Mouse (Mus musculus) Patski (cell line): ENCODE results near the gene BC051019. TPM values are rescaled to one million over a fixed set of nuclear protein-coding genes. Genes with fewer than 3 reads are reported as not detected.

Source experiments
- ATAC-seq: fragments of 100-300 bp; one replicate; pipeline ENCODE4 v1.8.0; 2021
- CTCF ChIA-PET: fragments of 350-600 bp; sonication (Branson Sonifier 250); formaldehyde crosslinking; loops from one replicate; lab custom pipeline; 2022; ENCODE audit warnings: inconsistent platforms; lab: Charles Lee
- POLR2A ChIA-PET: fragments of 350-600 bp; sonication (Branson Sonifier 250); formaldehyde crosslinking; loops from one replicate; lab custom pipeline; 2022; ENCODE audit warnings: antibody characterized with exemption, inconsistent platforms; lab: Charles Lee
- DNase-seq: peaks from one replicate; pipeline ENCODE4 v3.0.0-alpha.2; 2011; ENCODE audit warnings: low read depth, low spot score
- H3K27me3 ChIP-seq: fragments of 371-371 bp; one replicate; pipeline ENCODE4 v1.5.1; 2021
- CTCF ChIP-seq: fragments of 100-300 bp; IDR thresholded peaks from one replicate; pipeline ENCODE4 v1.5.1; 2021
- in situ Hi-C: fragments of 300-500 bp; cut with MboI; formaldehyde crosslinking; loops from 3 replicates; pipeline ENCODE4 v1.11.1; 2018; ENCODE audit warnings: low pct_unique_long_range_greater_than_20kb, mixed read lengths
- polyA plus RNA-seq: library from polyadenylated mRNA; unstranded; gene quantifications from one replicate; pipeline ENCODE4 v1.2.3, GENCODE M21; 2021

The BC051019 gene
- polyA plus RNA-seq, 1 experiment from 2014 or later: 0.55 TPM

GRCm38 (mm10) chr7:109694576-109695338, 28.9 kb downstream of the BC051019 start:
- ChIA-PET POLR2A (no interaction called here), CTCF (no interaction called here)
- TF ChIP-seq CTCF: no peak
- H3K27me3 ChIP-seq: no peaks in the 10 kb centered on the region
- no peak for DNase-seq
- in situ Hi-C loops: no loop called here
- no peak for ATAC-seq

GRCm38 (mm10) chr7:109690961-109691360, 32.7 kb downstream of the BC051019 start:
- no peak for TF ChIP-seq CTCF
- DNase-seq (no peak), ATAC-seq (no peak)
- in situ Hi-C loops: no loop called here
- POLR2A ChIA-PET: interaction anchor here (0.6 kb wide), 1 partner anchor 82 kb away, joined by 10 read pairs; no protein-coding TSS in a partner anchor
- CTCF ChIA-PET: interaction anchor here (1.4 kb wide), 1 partner anchor 18 kb away, joined by 3 read pairs; no protein-coding TSS in a partner anchor
- H3K27me3 ChIP-seq: no peaks in the 10 kb centered on the region

GRCm38 (mm10) chr7:109690101-109690500, 33.5 kb downstream of the BC051019 start:
- no peak for DNase-seq
- peak; percentile 46 for TF ChIP-seq CTCF
- in situ Hi-C loops: no loop called here
- ChIA-PET CTCF (interaction anchor here (1.4 kb wide), 1 partner anchor 17 kb away, joined by 3 read pairs; no protein-coding TSS in a partner anchor), POLR2A (no interaction called here)
- no peaks in the 10 kb centered on the region for H3K27me3 ChIP-seq
- no peak for ATAC-seq

GRCm38 (mm10) chr7:109686585-109687128, 37.0 kb downstream of the BC051019 start:
- no peaks in the 10 kb centered on the region for H3K27me3 ChIP-seq
- DNase-seq (no peak), ATAC-seq (no peak)
- CTCF ChIA-PET: interaction anchor here (1.0 kb wide), 1 partner anchor 11 kb away, joined by 3 read pairs; no protein-coding TSS in a partner anchor
- POLR2A ChIA-PET: no interaction called here
- TF ChIP-seq CTCF: no peak
- in situ Hi-C loops: no loop called here

GRCm38 (mm10) chr7:109680879-109681278, 42.8 kb downstream of the BC051019 start:
- ChIA-PET CTCF (interaction anchor here (0.9 to 1.0 kb wide), 3 partner anchors 30 to 62 kb away, joined by 3 read pairs; no protein-coding TSS in a partner anchor), POLR2A (no interaction called here)
- in situ Hi-C loops: no loop called here
- H3K27me3 ChIP-seq: no peaks in the 10 kb centered on the region
- ATAC-seq (no peak), DNase-seq (no peak)
- no peak for TF ChIP-seq CTCF

GRCm38 (mm10) chr7:109680284-109680683, 43.4 kb downstream of the BC051019 start:
- ChIA-PET CTCF (interaction anchor here (0.9 kb wide), 1 partner anchor 61 kb away, joined by 3 read pairs; no protein-coding TSS in a partner anchor), POLR2A (no interaction called here)
- peak; percentile 59 for TF ChIP-seq CTCF
- in situ Hi-C loops: no loop called here
- H3K27me3 ChIP-seq: no peaks in the 10 kb centered on the region
- DNase-seq: no peak
- no peak for ATAC-seq

GRCm38 (mm10) chr7:109674944-109675628, 48.6 kb downstream of the BC051019 start:
- in situ Hi-C loops: no loop called here
- ChIA-PET POLR2A (no interaction called here), CTCF (interaction anchor here (1.2 kb wide), 1 partner anchor 12 kb away, joined by 3 read pairs; no protein-coding TSS in a partner anchor)
- no peak for TF ChIP-seq CTCF
- DNase-seq (no peak), ATAC-seq (no peak)
- H3K27me3 ChIP-seq: no peaks in the 10 kb centered on the region

- no peak for DNase-seq
- POLR2A ChIA-PET: interaction anchor here (1.0 to 1.3 kb wide), 3 partner anchors 31 to 96 kb away, joined by 3 to 4 read pairs (median 3); no protein-coding TSS in a partner anchor
- peak; percentile 68 for ATAC-seq
- H3K27me3 ChIP-seq: no peaks in the 10 kb centered on the region
- TF ChIP-seq CTCF: no peak
- CTCF ChIA-PET: interaction anchor here (0.8 to 2.1 kb wide), 6 partner anchors 10 to 56 kb away, joined by 3 to 6 read pairs (median 4); no protein-coding TSS in a partner anchor
- in situ Hi-C loops: no loop called here
Measured at GRCm38 (mm10) chr7:109671581-109672471, 51.8 kb downstream of the BC051019 start.

- CTCF ChIA-PET: interaction anchor here (0.7 to 1.6 kb wide), 6 partner anchors 8 to 51 kb away, joined by 3 to 5 read pairs (median 4); no protein-coding TSS in a partner anchor
Measured at GRCm38 (mm10) chr7:109669426-109670170, 54.1 kb downstream of the BC051019 start.

More at GRCm38 (mm10) chr7:109669426-109670170, 54.1 kb downstream of the BC051019 start:
- ATAC-seq: peak; percentile 12
- H3K27me3 ChIP-seq: no peaks in the 10 kb centered on the region
- POLR2A ChIA-PET: interaction anchor here (1.5 kb wide), 1 partner anchor 54 kb away, joined by 6 read pairs; no protein-coding TSS in a partner anchor
- TF ChIP-seq CTCF: no peak
- in situ Hi-C loops: no loop called here
- no peak for DNase-seq
